Mouse (Mus musculus): ENCODE results near the gene Fcrl1. TPM values are rescaled to one million over a fixed set of nuclear protein-coding genes. Genes with fewer than 3 reads are reported as not detected.
"Not testable (repeated sequence)": the region's sequence is repeated elsewhere in the genome, so short reads cannot be mapped to it uniquely, and the experiment has no call there.

The Fcrl1 gene
- 0.22 and 6.1 TPM in 2 replicates for total RNA-seq (2021)
- long read RNA-seq, experiment 1: 0 reads
- long read RNA-seq, experiment 2: 0 reads

DNA sequence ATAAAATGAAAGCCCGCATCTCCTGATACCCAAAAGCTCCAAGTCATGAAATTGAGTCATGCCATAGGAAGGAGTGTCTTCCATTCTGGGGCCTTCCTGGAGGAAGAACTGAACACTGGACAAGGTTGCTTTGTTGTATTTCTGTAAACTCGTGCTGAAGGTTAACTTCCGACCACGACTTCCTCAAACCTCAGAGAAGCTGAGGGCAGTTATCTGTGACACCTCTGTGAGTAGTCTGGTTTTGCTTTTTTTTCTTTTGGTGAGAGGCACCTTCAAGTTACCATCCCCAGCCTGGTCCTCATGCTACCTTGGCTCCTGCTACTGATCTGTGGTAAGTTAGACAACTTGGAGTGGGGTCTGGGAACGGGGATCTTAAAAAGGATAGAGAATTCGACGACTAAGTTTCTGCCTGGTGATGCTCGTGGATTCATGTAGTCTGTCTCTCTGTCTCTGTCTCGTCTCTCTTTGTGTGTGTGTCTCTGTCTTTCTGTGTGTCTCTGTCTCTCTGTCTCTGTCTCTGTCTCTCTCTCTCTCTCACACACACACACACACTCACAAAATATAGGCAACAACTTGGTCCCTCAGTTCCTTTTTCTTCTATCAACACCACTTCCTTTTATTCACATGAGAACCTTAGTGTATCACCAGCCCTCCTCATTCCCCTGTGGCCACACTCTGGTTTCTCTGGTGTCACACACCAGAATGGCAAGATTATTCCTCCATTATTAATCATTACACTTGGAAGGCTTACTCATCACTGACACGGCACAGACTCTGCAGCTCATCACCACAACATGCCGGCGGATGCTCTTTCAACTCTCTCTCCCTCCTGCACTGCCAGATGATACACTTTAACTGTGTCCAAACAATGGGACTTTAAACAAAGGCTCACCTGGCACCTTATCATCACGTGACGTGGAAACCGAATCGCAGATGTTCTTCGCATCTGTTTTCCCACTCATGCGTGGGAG is at the start of gene Fcrl1:
TSS of gene Fcrl1 (plus strand) at position 193 of the 971 bp plus-strand sequence.
- DNase-seq: no peak

DNA sequence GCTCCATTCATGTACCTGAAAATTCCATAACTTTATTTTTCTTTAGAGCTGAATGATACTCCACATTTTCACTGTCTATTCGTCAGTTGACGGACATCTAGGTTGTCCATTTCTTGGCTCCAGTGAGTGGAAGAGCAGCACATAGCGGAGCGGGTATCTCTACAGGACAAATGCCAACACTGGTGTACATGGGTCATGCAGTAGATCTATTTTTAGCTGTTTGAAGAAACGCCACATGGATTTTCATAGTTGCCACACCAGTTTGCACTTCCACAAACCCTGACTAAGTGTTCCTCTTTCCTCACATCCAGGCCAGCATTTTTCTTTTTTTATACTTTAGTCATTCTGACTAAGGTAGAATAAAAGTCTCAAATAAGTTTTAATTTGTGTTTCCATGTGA is 38.3 kb upstream of the Fcrl1 start:
- no peak for DNase-seq

DNA sequence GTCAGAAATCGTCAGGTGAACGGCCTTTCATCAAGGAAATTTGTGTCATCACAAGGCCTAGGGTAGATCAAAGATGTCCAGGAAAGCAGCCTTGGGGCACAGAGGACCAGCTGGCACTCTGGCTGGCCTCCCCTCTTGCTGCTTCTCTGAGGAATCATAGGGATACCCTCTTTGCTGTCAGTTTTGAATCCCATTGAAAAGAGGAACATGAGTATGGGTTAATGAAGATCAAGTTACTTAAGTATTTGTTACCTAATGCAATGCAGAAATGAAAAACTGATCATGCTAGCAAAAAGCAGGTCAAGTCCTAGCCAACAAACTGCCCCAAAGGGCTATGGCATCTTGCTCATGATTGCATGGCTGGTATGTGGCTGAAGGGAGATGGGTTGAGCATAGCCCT is 25.2 kb upstream of the Fcrl1 start:
- DNase-seq: not testable (repeated sequence)

DNA sequence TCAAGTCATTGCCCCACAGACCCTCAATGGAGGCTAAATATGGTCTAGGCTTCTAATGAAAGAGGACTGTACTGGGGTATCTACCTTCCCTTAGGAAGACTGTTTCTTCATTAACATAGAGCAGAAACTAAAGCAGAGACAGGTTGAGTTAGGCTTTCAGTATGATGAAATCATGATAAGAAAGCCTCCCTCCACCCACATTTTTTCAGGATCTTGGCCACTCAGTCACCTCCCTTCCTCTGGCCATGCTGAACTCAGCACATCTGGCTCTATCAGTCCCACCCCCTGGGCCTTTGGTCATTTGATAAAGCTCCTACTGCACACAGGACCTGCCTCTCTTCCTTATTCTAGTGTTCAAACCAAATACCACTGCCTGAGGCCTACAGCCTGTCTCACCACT is 18.6 kb upstream of the Fcrl1 start, which contains the start of gene Cd5l:
TSS of gene Cd5l (plus strand) at position 301 of the 400 bp plus-strand sequence.
- DNase-seq: no peak

DNA sequence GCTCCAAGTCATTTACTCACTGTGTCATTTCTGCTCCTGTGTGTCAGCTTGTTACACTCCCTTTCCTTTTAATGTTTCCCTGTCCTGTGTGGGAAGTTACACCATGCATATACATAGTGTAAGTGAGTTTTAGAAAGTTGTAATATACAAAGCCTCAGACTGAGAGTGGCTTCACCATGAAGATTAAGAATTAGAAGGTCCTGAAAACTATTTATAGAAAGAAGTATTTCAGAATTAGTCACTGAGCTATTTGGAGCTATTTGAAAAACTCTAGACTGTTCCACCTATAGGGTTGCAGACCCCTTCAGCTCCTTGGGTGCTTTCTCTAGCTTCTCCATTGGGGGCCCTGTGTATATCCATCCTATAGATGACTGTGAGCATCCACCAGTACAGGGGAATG is 17.0 kb upstream of the Fcrl1 start:
- DNase-seq: no peak

DNA sequence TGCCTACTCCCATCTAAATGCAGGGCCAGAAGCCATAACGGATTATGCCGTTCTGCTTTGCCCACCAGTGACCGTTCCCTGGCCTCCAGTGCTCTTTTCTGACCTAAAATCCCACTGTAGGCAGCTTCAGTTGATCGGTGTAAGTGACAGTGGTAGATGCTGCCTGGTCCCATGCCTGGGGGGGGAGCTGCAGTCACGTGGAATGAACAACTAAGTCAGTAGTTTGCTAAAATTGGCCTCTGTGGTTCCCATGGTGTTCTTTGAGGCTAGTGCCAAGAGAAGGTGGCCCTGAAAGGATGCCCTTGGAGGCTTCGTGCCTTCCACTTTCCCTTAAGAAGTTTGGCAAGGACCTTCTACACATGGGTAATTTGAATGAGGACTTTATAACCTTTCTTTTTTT is 15.7 kb upstream of the Fcrl1 start:
- DNase-seq: no peak

DNA sequence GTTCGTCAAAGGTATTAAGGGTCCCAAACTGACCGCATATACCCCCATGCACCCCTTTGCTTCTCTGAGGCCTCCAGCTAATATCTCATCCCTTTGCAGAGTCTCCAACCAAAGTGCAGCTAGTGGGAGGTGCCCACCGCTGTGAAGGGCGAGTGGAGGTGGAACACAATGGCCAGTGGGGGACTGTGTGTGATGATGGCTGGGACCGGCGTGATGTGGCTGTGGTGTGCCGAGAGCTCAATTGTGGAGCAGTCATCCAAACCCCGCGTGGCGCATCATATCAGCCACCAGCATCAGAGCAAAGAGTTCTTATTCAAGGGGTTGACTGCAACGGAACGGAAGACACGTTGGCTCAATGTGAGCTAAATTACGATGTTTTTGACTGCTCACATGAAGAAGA is 10.5 kb upstream of the Fcrl1 start:
- no peak for DNase-seq

DNA sequence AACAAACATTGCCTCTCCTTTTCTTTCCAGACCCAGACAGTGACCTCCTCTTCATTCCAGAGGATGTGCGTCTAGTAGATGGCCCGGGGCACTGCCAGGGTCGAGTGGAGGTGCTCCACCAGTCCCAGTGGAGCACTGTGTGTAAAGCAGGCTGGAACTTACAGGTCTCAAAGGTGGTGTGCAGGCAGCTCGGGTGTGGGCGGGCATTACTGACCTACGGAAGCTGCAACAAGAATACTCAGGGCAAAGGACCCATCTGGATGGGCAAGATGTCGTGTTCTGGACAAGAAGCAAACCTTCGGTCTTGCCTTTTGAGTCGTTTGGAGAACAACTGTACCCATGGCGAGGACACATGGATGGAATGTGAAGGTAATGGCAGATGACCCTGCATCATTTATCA is 8.7 kb upstream of the Fcrl1 start:
- DNase-seq: no peak

DNA sequence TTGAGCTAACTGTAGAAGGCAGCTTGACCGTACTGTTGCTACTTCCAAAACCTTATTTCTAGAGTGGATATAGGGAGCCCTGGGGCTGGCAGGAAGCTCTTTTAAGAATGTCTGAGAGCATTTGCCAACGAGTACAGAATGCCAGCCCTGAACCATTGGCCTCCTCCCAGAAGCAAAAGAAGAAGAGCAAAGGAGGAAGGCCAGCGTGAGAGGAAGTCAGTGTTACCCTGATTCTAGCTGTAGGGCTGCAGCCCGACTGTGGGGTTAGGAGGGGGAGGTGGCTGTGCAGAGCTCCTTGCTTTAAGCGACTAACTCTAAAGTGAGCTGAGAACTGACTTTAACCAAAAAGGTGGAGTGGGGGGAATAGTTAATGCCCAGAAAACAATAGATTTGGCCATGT is 7.0 kb upstream of the Fcrl1 start:
- DNase-seq: no peak

DNA sequence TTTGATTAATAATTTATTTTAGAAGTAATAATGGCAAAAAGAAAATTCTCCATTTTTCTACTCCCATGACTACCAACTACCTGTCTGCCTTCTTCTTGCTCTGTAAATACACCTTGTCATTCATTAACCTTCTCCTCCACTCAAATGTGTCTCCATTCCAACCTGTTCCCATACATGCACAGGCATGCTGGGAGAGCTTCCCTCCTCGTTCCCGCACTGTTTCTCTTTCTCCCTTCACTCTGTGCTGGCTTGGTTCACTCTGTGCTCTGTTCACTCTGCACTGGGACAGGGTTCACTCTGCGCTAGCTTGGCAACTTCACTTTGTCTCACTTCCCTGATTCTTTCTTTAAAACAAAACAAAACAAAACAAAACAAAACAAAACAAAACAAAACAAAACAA is 1.0 kb downstream of the Fcrl1 start:
- DNase-seq: no peak

DNA sequence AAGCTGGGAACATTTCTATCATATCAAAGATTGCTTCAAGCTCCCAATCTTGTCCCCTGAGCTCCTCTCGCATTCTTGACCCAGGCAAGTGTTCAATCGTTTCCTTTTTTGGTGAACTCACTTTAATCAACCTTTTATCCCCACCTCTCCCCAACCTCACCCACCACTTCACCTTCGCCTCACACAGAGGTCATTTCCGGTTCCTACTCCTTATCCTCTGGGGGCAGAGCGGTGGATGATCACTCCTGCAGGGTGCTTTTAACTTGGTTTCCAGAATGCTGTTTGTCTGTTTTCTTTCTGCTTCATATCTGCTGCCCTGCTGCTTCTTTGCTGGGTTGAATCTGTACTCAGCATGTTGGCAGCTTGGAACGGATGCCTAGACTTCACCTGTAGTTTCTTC is 1.5 kb downstream of the Fcrl1 start:
- no peak for DNase-seq

DNA sequence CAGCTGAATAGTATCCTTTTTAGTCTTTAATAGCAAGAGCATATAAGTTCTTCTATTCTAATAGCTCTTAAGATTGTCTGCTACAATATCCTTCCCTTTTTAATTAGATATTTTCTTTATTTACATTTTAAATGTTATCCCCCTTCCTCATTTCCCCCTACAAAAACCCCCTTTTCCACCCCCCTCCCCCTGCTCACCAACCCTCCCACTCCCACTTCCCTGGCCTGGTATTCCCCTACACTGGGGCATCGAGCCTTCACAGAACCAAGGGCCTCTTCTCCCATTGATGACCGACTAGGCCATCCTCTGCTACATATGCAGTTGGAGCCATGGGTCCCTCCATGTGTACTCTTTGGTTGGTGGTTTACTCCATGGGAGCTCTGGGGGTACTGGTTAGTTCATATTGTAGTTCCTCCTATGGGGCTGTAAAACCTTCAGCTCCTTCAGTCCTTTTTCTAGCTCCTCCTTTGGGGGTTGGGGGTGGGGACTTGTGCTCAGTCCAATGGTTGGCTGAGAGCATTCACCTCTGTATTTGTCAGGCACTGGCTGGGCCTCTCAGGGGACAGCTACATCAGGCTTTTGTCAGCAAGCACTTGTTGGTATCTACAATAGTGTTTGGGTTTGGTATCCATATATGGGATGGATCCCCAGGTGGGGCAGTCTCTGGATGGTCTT is 3.6 kb downstream of the Fcrl1 start:
- DNase-seq: peak; percentile 29

DNA sequence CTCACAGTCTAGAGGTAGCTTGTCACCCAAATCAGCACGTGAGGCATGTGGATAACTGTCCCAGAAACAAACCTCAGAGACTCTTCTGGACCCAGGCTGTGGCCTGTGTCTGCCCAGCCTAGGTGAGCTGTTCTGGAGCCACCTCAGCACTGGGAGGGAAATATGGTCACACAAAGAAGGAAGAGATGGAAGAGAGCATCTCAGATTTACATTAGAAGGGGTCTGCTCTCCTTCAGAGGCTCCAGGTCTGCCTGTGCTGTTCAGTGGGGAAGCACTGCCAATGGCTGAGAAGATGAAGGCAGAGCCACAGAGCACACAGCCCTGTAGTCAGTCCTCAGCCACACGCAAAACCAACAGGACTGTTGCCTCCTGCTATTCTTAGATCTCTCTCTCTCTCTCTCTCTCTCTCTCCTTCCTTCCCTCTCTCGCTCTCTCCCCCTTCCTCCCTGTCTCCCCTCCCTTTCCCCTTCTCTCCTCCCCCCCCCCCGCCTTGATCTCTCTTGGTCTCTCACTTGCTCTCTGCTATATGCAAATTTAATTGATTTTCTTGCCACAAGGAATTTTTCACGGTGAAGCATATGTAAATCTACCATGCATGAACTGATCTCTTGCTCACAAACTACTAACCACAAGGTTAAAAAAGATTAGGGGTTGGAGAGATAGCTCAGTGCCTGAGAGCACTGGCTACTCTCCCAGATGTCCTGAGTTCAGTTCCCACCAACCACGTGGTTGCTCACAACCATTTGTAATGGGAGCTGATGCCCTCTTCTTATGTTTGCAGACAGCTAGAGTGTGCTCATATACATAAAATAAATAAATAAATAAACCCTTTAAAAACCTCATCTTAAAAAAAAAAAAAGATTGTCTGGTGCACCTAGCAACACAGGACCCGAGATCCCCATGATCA is 5.9 kb downstream of the Fcrl1 start:
- DNase-seq: no peak

DNA sequence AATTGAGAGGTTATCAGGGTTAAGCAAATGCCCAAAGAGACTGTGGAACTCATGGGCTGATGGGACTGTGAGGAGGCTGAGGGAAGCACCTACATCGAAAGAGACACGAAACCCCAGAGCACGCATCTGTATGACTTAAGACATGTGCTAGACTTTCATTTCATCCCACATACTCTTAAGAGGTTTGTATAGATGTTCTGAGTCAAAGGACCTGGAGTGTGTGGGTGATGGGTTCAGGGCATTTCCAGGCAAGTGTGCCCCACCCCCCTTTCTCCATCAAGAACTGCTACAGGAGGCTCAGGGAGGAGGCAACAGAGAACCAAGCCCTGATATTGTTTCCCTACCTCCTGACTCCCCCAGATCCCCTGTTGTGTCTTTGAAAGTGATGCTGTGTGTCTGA is 7.1 kb downstream of the Fcrl1 start:
- DNase-seq: no peak

DNA sequence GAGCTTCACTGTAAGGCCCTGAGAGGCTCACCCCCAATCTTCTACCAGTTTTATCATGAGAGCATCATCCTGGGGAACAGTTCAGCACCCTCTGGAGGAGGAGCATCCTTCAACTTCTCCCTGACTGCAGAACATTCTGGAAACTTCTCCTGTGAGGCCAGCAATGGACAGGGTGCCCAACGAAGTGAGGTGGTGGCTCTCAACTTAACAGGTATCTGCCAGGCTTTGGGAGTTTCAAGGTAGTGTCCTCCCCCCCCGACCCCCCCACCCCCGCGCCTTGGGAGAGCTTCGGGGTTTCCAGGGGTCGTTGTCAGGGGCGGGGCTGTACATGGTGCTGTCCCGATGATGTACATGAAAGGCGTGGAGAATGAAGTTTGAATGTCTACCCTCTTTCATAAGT is 8.9 kb downstream of the Fcrl1 start:
- no peak for DNase-seq

DNA sequence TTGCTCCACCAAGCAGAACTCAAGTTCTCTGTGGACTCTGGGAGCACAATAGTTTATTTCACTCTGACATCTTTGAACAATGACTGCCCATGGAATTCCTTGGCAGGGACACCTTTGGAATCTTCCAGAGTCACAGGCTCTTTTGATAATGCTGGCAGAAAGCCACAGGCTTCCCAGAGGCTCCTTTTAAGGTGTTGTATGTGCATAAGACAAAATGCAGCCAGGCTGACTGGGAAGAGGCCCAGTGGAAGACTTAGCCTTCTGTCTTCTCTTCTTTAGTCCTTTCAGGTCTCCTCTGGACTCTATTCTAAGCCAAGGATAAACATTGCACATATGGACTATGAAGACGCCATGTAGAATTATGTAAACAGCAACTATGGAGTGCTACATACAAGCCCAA is 14.7 kb downstream of the Fcrl1 start:
- DNase-seq: no peak

DNA sequence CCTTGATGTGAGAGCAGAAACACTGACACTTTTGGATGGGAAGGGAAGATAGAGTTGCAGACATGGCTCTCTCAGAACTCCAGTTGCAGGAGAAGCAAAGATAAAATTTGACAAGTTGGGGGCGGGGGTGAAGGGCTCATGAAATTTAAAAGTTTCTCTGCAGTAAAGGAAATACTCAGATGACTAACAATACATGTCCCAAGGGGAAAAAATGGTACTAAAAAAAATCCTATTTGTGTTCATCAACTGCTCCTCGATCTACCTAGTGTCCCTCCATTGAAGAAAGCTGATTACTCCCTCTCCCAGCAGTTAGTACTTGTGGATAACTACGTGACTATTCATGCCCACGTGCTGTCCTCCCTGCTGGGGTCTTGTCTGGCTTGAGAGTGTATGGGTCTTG is 22.6 kb downstream of the Fcrl1 start:
- no peak for DNase-seq

DNA sequence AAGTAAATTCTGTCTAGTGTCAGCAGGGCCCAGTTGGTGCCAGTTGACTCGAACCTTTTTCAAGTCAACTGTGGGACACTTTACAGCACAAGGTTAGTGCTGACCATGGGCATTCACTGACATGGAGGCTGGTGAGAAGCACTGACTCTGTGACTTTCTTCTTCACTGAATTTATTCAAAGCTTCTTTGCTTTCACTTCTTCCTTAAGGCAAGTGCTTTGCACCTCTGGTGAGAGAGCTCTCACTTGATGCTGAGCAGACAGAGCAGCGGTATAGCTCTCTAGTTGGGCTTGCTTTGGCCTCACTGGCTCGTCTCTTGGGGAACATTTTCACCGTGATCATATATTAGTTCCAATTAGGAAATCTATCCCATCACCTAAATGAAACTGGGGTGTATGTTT is 23.7 kb downstream of the Fcrl1 start:
- no peak for DNase-seq

DNA sequence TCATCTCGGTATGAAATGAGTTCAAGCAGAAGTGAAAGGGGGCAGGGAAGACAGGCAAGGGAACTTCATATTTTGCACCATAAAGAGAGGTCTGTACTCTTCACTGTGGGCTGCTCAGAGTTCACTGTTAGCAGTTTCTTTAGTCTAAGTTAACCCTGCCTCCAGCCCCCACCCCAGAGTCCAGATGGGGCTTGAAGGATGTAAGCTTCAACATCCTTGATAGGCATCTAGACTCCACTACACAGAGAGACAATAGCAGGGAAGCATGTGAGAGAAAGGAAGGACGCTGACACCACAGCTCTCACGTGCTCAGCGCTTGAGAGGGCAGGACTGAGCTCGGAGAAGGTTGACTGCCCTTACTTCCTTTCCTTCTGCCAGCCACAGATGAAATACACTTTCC is 25.1 kb downstream of the Fcrl1 start:
- DNase-seq: no peak

DNA sequence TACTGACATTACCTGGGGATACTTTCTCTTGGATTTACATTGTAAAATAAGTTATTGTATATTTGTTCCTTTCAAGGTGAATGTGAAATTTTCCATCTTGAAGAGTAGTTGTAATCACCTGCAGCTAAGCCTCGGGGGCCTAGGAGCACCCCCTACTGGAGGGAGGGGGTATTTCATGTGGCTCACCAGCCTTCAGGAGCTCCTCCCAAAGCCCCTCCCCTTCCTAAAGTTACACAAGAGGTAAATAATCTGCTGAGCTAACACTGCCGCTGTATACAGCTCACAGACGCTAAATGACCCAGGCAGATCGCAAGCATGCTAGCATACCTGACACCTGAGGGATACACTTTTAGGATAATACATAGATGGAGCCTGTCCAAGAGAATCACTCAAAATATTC is 32.0 kb downstream of the Fcrl1 start:
- DNase-seq: peak; percentile 49

DNA sequence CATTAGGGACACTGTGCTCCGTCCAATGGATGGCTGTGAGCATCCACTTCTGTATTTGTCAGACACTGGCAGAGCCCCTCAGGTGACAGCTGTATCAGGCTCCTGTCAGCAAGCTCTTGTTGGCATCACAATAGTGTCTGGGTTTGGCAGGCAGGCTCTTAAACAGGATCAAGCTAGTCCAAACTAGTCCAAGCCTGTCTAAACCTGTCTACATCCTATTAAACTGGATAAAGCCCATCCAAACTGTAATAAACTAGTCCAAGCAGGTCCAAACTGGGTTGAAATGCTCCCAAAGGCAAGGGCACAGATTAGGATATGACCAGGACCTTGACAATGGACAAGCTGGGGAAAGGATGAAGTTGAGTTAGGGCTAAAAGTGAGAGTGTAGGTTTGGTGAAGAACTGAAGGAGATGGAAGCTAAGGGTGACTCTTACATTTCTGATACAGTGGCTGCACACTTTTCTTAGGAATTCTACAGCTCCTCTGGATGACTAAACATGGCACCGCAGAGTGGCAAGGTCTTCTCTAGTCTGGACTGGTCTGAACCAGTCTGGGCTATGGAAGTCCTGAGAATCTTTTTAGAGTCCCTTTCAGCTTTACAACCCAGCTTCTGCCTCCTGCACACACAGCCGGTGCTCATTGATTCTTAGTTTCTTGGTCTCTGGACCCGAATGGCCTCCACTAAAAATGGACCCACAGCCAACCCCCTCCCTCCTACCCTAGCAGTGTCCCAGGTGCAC is 33.2 kb downstream of the Fcrl1 start:
- DNase-seq: no peak

DNA sequence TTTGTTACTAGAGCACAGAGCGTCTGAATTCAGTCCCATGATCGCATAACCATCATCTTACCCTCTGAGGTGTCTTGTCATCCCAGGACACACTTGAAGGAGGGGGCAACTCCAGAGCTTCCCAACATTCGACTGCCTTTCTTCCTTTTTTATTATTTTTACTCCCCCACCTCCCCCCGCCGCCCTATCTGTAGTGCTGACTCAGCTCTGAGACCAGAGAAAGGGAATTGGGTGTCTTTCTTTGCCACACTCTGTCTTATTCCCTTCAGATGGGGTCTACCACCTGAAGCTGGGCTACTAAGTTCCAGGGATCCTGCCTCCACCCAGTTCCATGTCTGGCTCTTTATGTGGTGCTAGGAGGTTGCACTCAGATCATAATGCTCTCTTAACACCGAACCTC is 34.4 kb downstream of the Fcrl1 start:
- DNase-seq: no peak

Data from adrenal gland, postnatal 14 days (tissue).